Mouse (Mus musculus) 3134 (cell line): ENCODE data around the gene Ddx19a.
"Not testable (repeated sequence)": the region's sequence is repeated elsewhere in the genome, so short reads cannot be mapped to it uniquely, and the experiment has no call there.

ENCODE experiments used
- DNase-seq: peaks from one replicate; pipeline ENCODE4 v3.0.0-alpha.2; 2011; ENCODE audit warnings: low spot score; ENCODE audit not compliant: insufficient read length; ENCODE audit errors: extremely low read depth

The Ddx19a gene

DNA sequence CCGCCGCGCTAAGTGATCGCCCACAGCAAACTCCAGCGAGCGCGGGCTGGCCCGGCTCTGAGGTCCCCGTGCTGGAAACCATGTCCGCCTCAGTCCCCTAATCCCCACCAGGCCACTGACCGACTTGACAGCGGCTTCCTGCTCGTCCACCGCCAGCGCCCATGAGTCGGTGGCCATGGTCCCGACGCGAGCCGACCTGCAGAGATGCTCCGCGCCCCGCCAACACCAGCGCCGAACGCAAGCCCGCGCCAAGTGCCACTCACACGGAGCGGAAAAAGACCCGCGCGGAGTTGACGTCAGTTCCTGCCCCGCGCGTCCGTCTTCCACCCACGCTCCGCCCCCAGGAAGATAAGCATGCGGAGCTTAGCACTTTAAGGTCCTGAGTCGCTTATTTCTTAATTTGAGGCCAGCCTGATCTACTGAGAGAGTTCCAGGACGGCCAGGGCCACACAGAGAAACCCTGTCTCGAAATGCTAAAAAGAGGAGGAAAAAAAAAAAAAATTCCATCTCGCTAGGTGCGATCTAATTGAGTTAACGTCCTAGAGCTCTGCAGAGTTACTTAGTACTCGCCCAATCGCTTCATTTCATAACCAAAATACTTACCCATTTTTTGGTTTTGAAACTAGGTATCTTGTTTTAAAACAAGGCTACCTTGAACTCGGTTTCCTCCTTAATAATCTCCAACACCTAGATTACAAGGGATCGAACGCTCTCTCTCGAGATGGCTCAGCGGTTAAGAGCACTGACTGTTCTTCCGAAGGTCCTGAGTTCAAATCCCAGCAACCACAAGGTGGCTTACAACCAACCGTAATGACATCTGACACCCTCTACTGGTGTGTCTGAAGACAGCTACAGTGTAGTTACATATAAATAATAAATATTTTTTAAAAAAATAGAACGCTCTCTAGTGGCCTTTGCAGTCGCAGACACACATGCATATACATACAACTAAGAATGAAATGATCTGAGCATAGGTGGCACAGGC is at the start of gene Ddx19a:
TSS of gene Ddx19a (minus strand) at position 254 of the 985 bp plus-strand sequence.
- peak; percentile 89 for DNase-seq

DNA sequence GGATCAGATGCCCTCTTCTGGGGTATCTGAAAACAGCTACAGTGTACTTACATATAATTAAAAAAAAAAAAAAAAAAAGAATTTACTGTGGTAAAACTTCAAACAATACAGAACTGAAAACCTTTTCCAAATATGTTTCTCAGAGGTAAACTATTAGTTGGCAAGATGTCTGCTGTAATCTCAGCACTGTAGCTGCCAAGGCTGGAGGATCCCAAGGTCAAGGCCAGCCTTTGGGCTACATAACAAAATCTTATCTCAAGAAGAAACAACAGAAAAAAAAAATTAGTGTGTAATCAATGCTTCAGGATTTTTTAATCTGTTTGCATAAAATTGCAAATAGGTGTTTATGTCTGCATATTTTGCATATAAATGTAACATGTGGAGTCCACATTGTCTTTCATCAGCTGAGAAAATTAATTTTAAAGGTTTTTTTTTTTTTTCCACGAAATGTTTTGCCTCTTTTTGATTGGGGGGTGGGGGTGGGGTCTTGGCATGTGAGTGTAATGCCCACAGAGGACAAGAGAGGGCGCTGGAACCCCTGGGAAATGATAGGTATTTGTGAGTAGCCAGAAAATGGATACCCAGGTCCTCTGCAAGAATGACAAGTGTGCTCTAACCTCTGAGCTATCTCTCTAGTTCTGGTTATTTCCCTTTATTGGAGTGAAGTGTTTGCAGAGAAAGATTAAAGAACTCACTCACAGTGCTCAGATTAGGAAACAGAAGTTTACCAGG is 46.6 kb upstream of the Ddx19a start:
- no peak for DNase-seq

DNA sequence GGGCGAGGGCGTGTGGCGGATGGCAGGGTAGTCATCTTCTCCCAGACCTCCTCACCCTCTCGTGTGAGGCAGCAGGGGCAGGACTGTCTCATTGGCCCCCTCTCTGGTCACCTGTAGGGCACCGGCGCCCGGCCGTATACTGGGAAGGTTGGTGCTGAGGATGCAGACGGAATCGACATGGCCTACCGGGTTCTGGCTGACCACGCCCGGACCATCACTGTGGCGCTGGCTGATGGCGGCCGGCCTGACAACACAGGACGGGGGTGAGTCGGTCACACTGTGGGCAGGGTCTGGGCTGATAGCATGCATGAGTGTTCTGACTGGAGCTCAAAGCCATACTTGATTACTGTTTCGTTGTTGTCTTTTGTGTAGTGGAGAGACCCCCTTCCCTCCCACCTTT is 44.9 kb upstream of the Ddx19a start:
- DNase-seq, result no peak

DNA sequence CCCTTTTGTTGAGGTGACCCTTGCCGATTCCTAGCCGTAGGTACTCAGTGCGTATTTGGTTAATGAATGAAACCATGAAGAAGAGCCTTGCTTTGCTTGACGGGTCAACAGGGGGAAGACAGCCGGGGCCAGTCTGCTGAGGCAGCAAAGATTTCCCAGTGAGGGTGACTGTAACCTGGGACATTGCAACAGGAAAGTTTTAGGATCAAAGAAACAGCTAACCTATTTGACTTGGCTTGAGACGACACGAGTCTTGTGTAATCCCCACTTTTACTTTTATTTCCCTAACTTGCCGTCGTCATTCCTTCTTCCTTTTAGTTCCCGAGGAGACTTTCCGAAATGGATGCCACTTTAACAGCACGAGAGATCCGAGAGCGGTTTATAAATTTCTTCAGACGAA is 39.0 kb upstream of the Ddx19a start:
- DNase-seq, result no peak

DNA sequence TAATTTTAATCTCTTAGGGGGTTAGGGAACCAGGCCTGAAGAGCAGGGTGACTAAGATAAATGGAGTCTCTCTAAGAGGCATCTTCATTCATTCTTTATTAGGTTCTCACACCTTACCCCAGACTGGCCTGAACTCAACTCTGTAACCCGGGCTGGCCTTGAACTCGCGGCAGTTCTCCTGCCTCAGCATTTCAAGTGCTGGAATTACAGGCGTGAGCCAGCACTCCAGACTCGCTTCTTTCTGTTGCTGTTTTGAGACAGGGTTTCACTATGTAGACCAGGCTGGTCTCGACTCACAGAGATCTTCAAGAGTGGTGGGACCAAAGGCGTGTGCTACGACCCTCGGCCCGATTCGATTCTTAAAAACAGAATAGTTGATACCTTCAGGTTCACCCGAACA is 36.7 kb upstream of the Ddx19a start:
- no peak for DNase-seq

DNA sequence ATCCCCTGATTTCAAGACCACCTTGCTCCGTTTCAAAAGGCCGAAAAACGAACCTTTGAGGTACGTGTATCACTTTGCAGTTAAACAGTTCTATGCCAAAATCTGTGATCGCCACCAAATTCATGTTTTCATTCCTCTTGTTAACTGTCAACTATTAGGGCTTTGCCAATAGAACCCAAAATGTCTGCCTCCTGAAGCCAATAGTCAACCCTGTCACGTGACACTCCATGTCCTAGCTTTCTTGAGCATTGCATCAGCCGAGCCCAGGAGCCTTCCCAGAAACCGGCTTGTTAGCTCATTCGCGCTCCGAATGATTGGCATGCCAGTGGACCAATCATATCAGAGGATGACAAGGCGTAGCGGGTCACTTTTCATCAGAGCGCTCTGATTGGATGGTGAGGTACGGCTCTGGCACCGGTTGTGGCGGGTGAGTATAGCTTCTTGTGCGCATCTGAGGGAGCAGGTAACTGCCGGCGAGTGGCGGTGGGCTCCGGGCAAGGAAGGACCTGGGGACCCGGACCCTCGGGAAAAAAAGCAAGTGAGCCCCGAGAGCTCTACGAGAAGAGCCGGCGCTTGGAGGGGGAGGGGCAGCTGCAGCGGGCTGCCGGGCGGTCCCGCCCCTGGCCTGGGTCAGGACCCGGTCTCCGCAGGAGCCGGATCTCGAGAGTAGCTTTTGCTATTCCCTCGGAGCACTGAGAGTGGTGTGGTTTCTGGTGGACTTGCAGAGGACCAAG is 36.0 kb upstream of the Ddx19a start:
- DNase-seq, result peak; percentile 88

DNA sequence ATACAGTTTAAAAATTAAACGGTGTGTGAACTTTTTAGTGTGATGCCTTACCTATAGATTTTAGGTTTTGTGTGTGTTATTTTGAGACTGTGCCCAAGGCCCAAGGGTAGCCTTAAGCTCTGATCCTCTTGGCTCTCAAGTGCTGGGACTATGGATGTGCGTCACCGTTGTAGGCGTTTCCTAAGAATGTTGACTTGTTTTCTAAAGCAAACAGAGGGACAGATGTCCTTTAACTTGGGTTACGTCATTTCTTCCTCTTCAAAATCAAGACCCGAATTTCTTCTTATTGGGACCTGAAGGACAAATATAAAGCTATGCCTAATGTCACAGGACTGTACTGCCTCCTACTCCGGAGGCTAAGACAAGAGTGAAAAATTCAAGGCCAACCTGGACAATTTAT is 35.3 kb upstream of the Ddx19a start, which contains the start of gene Aars:
TSS of gene Aars (plus strand) at position 229 of the 400 bp plus-strand sequence.
- DNase-seq, result no peak

DNA sequence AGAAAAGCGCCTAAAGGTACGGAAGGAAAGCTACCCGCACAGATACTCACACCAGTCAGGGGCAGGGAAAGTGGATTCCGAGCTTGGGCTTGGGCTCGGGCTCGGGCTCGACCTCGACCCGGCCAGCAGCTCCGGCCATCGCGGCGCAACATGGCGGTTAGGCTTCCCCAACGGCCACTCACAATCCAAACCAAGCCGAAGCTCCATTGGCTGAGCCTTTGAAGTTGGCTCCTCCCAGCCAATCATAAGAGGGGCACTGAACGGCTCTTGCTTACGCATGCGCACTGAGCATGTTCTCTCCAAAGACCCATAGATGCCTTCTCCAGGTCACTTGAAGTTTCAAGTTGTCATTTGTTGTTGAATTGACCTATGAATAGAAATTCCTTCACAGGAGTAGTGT is 34.0 kb upstream of the Ddx19a start, which contains the start of gene Ddx19b:
TSS of gene Ddx19b (minus strand) at position 180 of the 400 bp plus-strand sequence.
- DNase-seq, result no peak

DNA sequence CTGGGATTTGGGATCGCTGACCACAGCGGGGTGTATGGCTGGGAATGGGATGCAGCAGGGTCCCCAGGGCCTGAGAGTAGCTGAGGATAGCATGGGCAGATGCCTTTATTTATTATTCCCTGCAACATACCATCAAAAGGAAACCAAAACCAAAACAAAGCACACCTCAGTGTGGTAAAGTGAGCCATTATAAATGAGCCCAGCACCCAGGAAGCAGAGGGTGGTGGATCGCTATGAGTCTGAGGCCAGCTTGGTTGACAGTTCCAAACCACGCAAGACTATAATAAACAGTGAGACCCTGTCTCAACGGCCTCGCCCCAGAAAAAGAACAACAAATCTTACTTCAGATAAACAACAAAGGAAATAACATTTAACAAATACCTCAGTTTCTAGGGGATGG is 32.4 kb upstream of the Ddx19a start:
- DNase-seq, result no peak

DNA sequence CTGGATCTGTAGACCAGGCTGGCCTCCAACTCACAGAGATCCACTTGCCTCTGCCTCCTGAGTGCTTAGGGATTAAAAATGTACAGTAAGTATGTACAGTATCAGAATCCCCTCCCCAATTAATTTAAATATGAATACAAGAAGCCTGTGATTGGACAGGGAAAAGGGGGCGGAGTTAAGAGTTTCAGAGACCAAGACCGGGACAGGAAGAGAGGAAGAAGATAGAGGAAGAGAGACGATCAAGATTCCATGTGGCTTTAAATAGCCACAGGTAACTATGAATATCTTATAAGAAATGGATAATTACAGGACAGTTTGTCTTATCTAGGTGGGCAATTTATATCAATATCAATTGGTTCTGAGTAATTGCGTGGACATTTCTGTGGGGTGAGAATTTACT is 32.0 kb upstream of the Ddx19a start:
- peak; percentile 47 for DNase-seq

DNA sequence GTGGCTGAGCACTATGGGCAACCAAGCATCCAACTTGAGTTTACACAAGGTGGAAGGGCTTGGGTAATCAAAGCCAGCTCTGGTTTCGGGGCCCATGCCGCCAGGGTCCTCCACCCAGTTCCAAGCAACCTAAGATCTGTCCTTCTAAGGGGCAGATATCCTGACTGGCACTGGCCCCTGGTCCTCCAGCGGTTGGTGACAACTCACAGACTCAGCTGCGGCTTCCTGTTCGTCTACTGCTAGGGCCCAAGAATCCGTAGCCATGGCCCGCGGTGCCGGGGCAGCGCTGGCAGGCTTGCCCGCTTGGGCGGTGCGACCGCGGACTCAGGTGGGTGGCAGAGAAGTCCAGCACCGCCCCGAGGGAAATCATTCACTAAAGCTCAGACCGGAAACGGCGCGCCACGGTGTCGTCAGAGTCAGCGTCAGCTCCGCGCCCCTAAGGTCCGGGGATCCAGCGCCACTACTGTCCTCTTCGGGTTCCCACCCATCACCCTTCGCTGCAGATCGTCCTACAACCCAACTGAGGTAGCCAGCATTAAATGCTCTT is 29.9 kb upstream of the Ddx19a start:
- DNase-seq, result peak; percentile 94

DNA sequence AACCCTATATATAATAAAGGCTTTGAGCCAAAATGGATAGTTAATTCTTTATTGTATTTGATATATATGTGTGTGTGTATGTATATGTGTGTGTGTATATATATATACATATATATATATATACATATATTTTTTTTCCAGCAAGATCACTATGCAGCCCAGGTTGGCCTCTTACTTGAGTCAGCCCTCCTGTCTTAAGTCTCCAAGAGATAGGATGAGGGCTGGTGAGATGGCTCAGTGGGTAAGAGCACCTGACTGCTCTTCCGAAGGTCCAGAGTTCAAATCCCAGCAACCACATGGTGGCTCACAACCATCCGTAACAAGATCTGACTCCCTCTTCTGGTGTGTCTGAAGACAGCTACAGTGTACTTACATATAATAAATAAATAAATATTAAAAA is 29.0 kb upstream of the Ddx19a start:
- not testable (repeated sequence) for DNase-seq

DNA sequence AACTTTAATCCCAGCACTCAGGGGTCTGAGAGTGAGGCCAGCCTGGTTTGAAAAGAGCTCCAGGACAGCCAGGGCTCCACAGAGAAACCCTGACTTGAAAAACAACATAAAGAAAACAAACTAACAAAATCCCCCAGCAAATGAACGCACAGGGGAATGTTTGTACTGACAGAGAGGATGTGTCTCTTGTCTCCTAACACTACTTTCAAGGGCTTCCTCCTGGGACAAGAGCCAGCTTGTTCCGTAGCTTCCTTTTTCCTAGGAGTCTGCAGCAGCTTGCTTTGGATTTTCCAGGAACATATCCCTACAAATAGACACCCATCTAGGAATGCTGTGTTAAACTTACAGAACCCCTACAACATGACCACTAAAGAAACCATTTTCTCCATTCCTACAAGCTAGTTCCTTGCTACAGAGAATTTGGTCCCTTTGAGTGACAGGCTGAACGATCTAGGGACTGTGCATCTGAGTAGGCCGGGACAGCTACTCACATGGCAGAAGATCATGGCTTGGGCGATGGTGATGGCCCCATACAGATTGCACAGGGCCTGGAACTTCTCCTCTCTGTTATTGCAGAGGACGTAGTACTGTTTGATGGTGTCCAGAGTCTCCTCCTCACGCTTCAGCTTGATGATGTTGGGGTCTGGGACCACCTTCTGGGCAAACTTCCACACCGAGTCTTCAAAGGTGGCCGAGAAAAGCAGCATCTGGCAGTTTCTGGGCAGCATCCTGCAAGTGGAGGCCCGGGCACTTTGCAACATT is 12.8 kb upstream of the Ddx19a start:
- not testable (repeated sequence) for DNase-seq

DNA sequence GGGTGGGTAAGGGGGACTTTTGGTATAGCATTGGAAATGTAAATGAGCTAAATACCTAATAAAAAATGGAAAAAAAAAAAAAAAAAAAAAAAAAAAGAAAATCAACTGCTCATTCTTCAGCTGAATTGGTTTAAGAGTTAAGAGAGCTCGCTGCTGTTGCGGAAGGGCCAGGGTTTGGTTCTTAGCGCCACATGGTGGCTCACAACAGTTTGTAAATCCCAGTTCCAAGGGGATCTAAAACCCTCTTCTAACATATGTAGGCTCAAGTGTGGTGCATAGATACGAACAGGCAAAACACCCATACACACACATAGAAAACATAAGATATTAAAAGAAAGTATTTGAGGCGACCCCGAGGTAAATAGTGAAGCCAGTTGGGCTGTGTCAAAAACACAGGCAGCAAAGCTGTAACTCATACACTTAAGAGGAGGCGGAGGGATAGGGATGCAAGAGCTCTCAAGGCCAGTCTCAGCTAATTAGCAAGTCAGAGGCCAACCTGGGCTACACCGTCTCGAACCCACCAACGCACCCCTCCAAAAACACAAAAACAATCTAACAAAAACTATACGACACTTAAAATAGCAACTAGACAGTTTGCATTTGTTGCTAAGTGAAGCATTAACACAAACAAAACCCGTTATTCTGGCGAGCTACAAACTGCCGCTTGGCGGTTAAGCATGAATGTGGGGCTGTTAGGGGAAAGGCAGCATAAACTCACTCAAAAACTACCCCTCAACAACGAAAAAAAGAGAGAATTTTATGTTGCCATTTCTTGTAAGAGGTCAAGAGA is 764 bp downstream of the Ddx19a start:
- no peak for DNase-seq

DNA sequence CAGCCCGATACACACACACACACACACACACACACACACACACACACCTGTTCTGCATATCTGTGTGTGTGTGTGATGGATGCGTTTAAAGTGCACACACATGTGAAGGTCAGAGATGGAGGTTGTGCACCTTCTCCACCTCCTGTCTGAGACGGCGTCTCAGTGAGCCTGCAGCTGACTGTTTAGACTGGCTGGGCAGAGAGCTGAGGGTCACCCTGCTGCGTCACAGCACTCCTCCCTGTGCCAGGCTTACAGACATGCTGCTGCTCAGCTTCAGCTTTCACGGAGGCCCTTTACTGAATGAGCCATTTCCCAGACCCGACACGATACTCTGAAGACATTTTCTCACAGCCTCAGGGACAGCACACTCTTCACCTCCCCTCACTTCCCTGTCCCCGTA is 7.6 kb downstream of the Ddx19a start:
- no peak for DNase-seq

DNA sequence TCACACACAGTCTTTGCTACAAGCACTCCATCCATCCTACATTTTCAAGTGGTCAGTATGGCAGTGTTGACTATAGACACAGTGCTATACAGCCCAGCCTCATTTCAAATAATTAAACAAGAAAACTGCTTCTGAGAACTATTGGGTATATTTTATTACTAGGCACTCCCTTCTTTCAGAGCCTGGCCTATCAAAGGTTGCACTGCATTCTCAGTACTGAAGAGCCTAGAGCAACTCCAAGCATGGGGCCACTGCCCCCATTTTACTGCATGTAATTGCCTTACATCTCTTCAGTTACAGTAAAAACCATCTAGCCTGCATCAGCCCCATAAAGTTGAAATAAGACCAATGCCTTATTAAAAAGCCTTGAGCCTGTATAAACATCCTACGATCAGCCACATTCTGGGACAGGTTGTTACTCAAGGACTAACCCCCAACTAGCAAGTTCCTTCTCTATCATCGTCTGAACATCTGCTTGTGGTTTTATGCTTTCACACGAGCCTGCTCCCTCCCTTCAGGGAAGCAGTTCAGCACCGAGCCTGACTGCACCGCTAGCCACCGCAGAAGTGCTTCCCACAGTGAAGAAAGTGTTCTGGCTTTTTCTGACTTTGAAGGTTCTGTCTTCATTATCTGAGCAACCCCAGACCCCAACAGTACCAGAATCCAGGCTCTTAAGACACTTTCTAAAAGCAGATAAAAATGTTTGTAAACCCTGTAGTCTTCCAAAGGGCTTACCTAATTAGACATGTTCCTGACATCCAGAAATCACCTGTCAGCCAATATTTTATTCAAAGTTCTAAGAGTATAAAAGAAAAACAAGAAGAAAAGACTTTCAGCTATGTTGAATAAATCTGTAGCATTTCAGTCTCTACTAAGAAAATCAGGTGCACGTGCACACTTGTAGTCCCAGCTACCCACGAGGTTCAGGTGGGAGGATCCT is 9.5 kb downstream of the Ddx19a start:
- DNase-seq, result no peak

DNA sequence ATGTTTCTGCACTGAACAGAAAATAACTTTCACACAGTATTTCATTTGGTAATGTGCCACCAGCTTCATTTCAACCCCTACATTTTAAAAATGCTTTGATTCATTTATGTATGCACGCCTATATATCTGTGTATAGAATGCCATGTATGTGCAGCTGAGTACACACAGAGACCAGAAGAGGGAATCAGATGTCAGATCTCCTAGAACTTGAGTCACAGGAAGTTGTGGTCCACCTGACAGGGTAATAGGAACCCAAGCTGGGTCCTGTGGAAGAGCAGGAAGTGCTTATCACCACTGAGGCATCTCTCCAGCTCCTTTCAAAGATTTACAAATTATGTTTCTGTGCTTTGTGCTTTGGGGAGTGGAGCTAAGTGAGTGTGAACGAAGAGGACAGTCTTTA is 16.3 kb downstream of the Ddx19a start:
- no peak for DNase-seq

DNA sequence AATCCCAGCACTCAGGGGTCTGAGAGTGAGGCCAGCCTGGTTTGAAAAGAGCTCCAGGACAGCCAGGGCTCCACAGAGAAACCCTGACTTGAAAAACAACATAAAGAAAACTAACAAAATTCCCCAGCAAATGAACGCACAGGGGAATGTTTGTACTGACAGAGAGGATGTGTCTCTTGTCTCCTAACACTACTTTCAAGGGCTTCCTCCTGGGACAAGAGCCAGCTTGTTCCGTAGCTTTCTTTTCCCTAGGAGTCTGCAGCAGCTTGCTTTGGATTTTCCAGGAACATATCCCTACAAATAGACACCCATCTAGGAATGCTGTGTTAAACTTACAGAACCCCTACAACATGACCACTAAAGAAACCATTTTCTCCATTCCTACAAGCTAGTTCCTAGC is 19.6 kb downstream of the Ddx19a start:
- DNase-seq, result not testable (repeated sequence)
